Mouse (Mus musculus) midbrain, embryonic 10.5 days (tissue): ENCODE results near the gene Gm14214. TPM values are rescaled to one million over a fixed set of nuclear protein-coding genes. Genes with fewer than 3 reads are reported as not detected.
A peak's percentile ranks its signal among the peaks of the same experiment; 100 is the strongest.

Experiments
- DNase-seq: peaks from one replicate; pipeline ENCODE4 v3.0.0-alpha.2; 2017; ENCODE audit warnings: low spot score
- H3K27ac ChIP-seq: fragments of 300-500 bp; sonication (generic); replicated peaks from 2 replicates; pipeline ENCODE4 v1.5.1; 2016; ENCODE audit warnings: mild to moderate bottlenecking
- H3K27me3 ChIP-seq: fragments of 300-500 bp; sonication (generic); 2 replicates; pipeline ENCODE4 v1.6.1; 2016; ENCODE audit warnings: low read depth, mild to moderate bottlenecking; ENCODE audit not compliant: poor library complexity, severe bottlenecking
- H3K36me3 ChIP-seq: fragments of 300-500 bp; sonication (generic); 2 replicates; pipeline ENCODE4 v1.6.1; 2016; ENCODE audit warnings: mild to moderate bottlenecking, moderate library complexity
- H3K4me1 ChIP-seq: fragments of 300-500 bp; sonication (generic); 2 replicates; pipeline ENCODE4 v1.6.1; 2016
- H3K4me3 ChIP-seq: fragments of 300-500 bp; sonication (generic); 2 replicates; pipeline ENCODE4 v1.5.1; 2016; ENCODE audit warnings: mild to moderate bottlenecking, moderate library complexity
- H3K9me3 ChIP-seq: fragments of 300-500 bp; sonication (generic); replicated peaks from 2 replicates; pipeline ENCODE4 v1.6.1; 2016; ENCODE audit warnings: mild to moderate bottlenecking
- WGBS: fragments of 180-500 bp; shearing (Covaris S2); methylation state at CpG from one replicate; pipeline ENCODE4 v1.1.7; 2016; 5-methylcytosine and 5-hydroxymethylcytosine counted together
- polyA plus RNA-seq: library from polyadenylated mRNA; unstranded; fragments of >200 nt; fragmentation: Nextera tagmentation; extraction: Ambion mirVana; gene quantifications from 2 replicates; pipeline ENCODE4 v1.2.1, GENCODE M21; 2016

Gm14214 gene
- not detected in 2 replicates for polyA plus RNA-seq

GRCm38 (mm10) chr2:154769930-154770329 lies at the start of gene Gm14214:
Gene Gm14214 (minus strand): TSS chr2:154770030.
- no peak for DNase-seq
- H3K4me1 ChIP-seq = peaks cover 5% of the 10 kb centered on the region
- no peak within 1 kb of the TSS for H3K4me3 ChIP-seq
- H3K27me3 ChIP-seq = no peaks in the 10 kb centered on the region
- H3K27ac ChIP-seq = no peak within 1 kb of the TSS
- H3K36me3 ChIP-seq = no peaks in the 10 kb centered on the region
- no peaks in the 10 kb centered on the region; the same call in 1 of the 2 replicates for H3K9me3 ChIP-seq

GRCm38 (mm10) chr2:154818599-154818998 lies 48.8 kb upstream of the Gm14214 start:
- Histone ChIP-seq H3K9me3 (no peaks in the 10 kb centered on the region), H3K27ac (no peak overlapping the region), H3K4me1 (peaks cover 14% of the 10 kb centered on the region), H3K27me3 (no peaks in the 10 kb centered on the region), H3K4me3 (no peak overlapping the region), H3K36me3 (peaks cover 7% of the 10 kb centered on the region; the same call in 1 of the 2 replicates)
- DNase-seq = no peak
- WGBS = 80% methylated on average over 1 of the region's 1 CpGs

DNA sequence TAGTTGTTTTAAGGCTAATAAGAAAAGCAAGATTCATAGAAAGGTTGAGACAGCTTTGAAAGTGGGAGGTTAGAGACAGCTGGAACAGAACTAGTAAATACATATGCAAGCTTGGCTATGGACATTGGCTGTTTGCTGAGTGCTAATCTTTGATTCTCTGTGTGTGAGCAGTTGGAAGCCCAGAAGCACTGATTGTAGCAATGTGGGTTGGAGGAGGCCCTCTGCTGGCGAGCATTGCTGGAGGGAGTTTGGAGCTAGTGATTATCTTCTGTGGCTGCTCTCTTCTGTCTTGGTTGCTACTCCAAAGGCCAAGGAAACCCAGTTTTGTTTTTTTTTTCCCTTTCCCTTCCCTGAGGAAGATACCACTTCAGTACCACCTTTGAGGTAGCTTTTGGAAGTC lies 48.0 kb upstream of the Gm14214 start:
- 46% methylated on average over 1 of the region's 1 CpGs for WGBS

GRCm38 (mm10) chr2:154817089-154817488 lies 47.3 kb upstream of the Gm14214 start:
- Histone ChIP-seq H3K27me3 (no peaks in the 10 kb centered on the region), H3K4me1 (peaks cover 14% of the 10 kb centered on the region), H3K36me3 (peaks cover 4% of the 10 kb centered on the region; the same call in 1 of the 2 replicates), H3K27ac (no peak overlapping the region), H3K4me3 (no peak overlapping the region), H3K9me3 (no peaks in the 10 kb centered on the region)
- DNase-seq = no peak
- 83% methylated on average over 3 of the region's 3 CpGs for WGBS

More for the DNA sequence above, 48.0 kb upstream of the Gm14214 start:
- Histone ChIP-seq H3K27ac (no peak overlapping the region), H3K27me3 (no peaks in the 10 kb centered on the region), H3K4me3 (no peak overlapping the region), H3K4me1 (peaks cover 14% of the 10 kb centered on the region), H3K9me3 (no peaks in the 10 kb centered on the region), H3K36me3 (peaks cover 7% of the 10 kb centered on the region; the same call in 1 of the 2 replicates)
- peak; percentile 21 for DNase-seq

DNA sequence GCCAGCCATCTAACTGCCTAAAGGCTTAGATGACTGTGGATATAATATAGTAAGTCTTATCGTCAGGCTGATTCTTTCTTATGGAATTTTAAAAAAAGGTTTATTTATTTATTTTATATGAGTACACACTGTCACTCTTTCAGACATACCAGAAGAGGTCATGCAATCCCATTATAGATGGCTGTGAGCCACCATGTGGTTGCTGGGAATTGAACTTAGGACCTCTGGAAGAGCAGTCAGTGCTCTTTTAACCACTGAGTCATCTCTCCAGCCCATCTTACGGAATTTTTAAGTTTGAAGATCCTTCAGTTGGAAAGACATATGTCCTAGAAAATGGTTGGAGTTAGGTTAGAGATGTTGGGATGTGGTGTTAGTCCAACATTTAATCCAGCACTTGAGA lies 43.6 kb upstream of the Gm14214 start:
- no peak for DNase-seq
- no peaks in the 10 kb centered on the region for H3K36me3 ChIP-seq
- WGBS = 92% methylated on average over 2 of the region's 2 CpGs
- peaks cover 14% of the 10 kb centered on the region for H3K4me1 ChIP-seq
- no peaks in the 10 kb centered on the region for H3K9me3 ChIP-seq
- no peaks in the 10 kb centered on the region for H3K27me3 ChIP-seq
- no peak overlapping the region for H3K4me3 ChIP-seq
- H3K27ac ChIP-seq = no peak overlapping the region

- no peak for DNase-seq
- Histone ChIP-seq H3K27ac (no peak overlapping the region), H3K27me3 (no peaks in the 10 kb centered on the region), H3K4me3 (no peak overlapping the region), H3K9me3 (no peaks in the 10 kb centered on the region), H3K4me1 (peaks cover 2% of the 10 kb centered on the region; the same call in 1 of the 2 replicates), H3K36me3 (no peaks in the 10 kb centered on the region)
- WGBS = 79% methylated on average over 1 of the region's 1 CpGs
Measured at GRCm38 (mm10) chr2:154810821-154811220, 41.0 kb upstream of the Gm14214 start.

GRCm38 (mm10) chr2:154809107-154809762 lies 39.4 kb upstream of the Gm14214 start:
- Histone ChIP-seq H3K27ac (no peak overlapping the region), H3K4me3 (no peak overlapping the region), H3K9me3 (no peaks in the 10 kb centered on the region), H3K4me1 (peaks cover 2% of the 10 kb centered on the region; the same call in 1 of the 2 replicates), H3K27me3 (no peaks in the 10 kb centered on the region), H3K36me3 (no peaks in the 10 kb centered on the region)
- 97% methylated on average over 1 of the region's 1 CpGs for WGBS
- no peak for DNase-seq

DNA sequence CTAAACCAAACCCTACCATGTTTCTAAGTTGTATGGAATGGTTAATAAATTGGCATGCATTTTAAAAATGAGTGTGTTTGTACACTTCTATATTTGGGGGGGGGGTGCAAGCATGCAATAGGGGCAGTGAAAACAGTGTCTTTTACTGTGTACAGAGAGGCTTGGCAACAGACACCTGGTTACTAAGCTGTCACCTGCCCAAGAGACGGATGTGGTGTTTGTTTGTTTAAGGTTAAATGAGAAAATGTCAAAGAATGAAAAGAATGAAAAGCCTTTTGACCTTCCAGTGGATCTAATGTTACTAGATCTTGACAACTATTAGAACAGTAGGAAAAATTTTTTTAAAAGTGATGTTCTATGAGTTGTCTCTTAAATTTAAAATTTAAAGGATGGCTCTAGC lies 37.9 kb upstream of the Gm14214 start:
- Histone ChIP-seq H3K27ac (no peak overlapping the region), H3K4me1 (peaks cover 2% of the 10 kb centered on the region; the same call in 1 of the 2 replicates), H3K4me3 (no peak overlapping the region), H3K36me3 (no peaks in the 10 kb centered on the region), H3K27me3 (no peaks in the 10 kb centered on the region), H3K9me3 (no peaks in the 10 kb centered on the region)
- 67% methylated on average over 1 of the region's 1 CpGs for WGBS
- DNase-seq = no peak

- 77% methylated on average over 4 of the region's 4 CpGs for WGBS
- DNase-seq = no peak
- no peaks in the 10 kb centered on the region for H3K27me3 ChIP-seq
- H3K9me3 ChIP-seq = no peaks in the 10 kb centered on the region
- no peak overlapping the region for H3K27ac ChIP-seq
- peaks cover 2% of the 10 kb centered on the region; the same call in 1 of the 2 replicates for H3K4me1 ChIP-seq
- H3K36me3 ChIP-seq = peaks cover 18% of the 10 kb centered on the region
- no peak overlapping the region for H3K4me3 ChIP-seq
Measured at GRCm38 (mm10) chr2:154803845-154804244, 34.0 kb upstream of the Gm14214 start.

DNA sequence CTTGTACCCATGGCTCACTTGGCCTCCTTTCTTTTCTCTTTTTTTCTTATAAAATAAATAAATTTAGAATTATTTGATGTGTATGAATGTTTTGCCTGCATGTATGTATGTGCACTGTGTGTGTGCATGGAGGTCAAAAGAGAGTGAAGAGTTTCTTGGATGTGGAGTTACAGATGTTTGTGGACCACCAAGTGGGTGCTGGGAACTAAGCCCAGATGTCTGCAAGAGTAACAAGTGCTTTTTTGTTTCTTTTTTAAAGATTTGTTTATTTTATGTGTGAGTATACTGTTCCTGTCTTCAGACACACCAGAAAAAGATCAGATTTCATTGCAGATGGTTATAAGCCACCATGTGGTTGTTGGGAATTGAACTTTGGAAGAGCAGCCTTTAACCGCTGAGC lies 33.5 kb upstream of the Gm14214 start:
- WGBS = 87% methylated on average over 1 of the region's 1 CpGs
- no peak overlapping the region for H3K4me3 ChIP-seq
- peaks cover 2% of the 10 kb centered on the region; the same call in 1 of the 2 replicates for H3K4me1 ChIP-seq
- no peak for DNase-seq
- peaks cover 18% of the 10 kb centered on the region for H3K36me3 ChIP-seq
- H3K27ac ChIP-seq = no peak overlapping the region
- no peaks in the 10 kb centered on the region for H3K27me3 ChIP-seq
- H3K9me3 ChIP-seq = no peaks in the 10 kb centered on the region

GRCm38 (mm10) chr2:154791661-154792642 lies 22.1 kb upstream of the Gm14214 start:
- Histone ChIP-seq H3K4me1 (peaks cover 62% of the 10 kb centered on the region), H3K4me3 (peak overlapping the region; percentile 98), H3K27ac (peak overlapping the region; percentile 99), H3K27me3 (no peaks in the 10 kb centered on the region), H3K9me3 (no peaks in the 10 kb centered on the region), H3K36me3 (peaks cover 13% of the 10 kb centered on the region)
- DNase-seq = peak; percentile 73
- WGBS = under 1% methylated on average over 59 of the region's 67 CpGs

DNA sequence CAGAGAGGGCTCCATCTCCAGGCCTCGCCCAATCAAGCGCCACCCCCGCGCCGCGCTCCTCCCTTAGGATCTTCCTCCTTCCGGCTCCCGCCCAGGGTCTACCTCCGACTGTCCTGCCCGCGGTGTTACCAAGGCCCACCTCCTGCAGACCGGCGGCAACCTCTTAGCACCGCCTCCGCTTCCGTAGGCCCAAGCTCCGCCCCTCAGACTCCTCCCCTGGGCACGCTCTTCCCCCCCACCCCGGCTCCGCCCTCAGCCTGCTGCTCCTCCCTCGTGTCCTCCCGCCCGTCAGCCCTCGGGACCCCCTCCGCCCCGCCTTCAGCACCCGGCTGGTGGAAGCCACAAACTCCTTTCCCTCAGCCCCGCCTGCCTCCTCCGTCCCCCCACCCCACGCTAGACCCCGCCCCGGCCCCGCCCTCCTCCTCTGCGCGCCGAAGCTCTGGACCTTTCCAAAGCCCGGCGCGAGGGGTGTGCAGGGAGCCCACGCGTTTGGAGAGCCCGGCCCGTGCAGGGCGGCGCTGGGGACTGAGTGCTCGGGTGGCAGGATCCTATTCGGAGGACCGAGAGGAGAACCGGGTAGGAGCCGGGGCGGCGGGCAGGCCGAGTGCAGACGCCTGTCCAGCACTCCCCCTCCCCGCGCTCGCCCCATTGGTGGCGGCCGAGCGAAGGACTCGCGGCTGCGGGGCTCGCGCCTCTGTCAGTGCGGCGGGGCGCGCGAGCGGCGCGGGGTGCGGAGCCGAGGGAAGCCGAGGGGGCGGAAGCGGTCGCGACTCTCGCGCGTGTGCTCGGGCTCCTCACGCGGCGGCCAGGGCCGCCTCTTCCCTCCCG lies 21.0 kb upstream of the Gm14214 start, which contains the start of the genes Raly and a:
Gene Raly, plus strand, starts transcription at position 441 of the 828 bp plus-strand sequence.
Gene a, plus strand, starts transcription at position 747 of the 828 bp plus-strand sequence.
- no peaks in the 10 kb centered on the region for H3K27me3 ChIP-seq
- peak within 1 kb of the TSS; percentile 98 for H3K4me3 ChIP-seq
- WGBS = under 1% methylated on average over 89 of the region's 89 CpGs
- H3K36me3 ChIP-seq = peaks cover 4% of the 10 kb centered on the region; the same call in 1 of the 2 replicates
- H3K4me1 ChIP-seq = peaks cover 64% of the 10 kb centered on the region
- DNase-seq = peak; percentile 100
- H3K27ac ChIP-seq = peak within 1 kb of the TSS; percentile 99
- H3K9me3 ChIP-seq = no peaks in the 10 kb centered on the region
